Mouse (Mus musculus) lung, embryonic 15.5 days (tissue): Measurements from ENCODE around the gene Eml4. TPM values are rescaled to one million over a fixed set of nuclear protein-coding genes. Genes with fewer than 3 reads are reported as not detected.

Experiments used
- ATAC-seq: fragments of 200-750 bp; cut with Nextera tagmentation; 2 replicates; pipeline ENCODE4 v1.8.0; 2017; ENCODE audit warnings: moderate number of reproducible peaks, borderline replicate concordance; ENCODE audit not compliant: low FRiP score, low TSS enrichment; ENCODE audit errors: extremely low read depth
- H3K27ac ChIP-seq: fragments of 300-500 bp; sonication (generic); 2 replicates; pipeline ENCODE4 v1.5.1; 2015; ENCODE audit warnings: moderate library complexity, mild to moderate bottlenecking, inconsistent platforms
- H3K27me3 ChIP-seq: fragments of 300-500 bp; sonication (generic); 2 replicates; pipeline ENCODE4 v1.6.1; 2015; ENCODE audit warnings: inconsistent platforms
- H3K36me3 ChIP-seq: fragments of 300-500 bp; sonication (generic); 2 replicates; pipeline ENCODE4 v1.6.1; 2015; ENCODE audit warnings: inconsistent platforms
- H3K4me1 ChIP-seq: fragments of 300-500 bp; sonication (generic); 2 replicates; pipeline ENCODE4 v1.6.1; 2015; ENCODE audit warnings: inconsistent platforms
- H3K4me2 ChIP-seq: fragments of 300-500 bp; sonication (generic); 2 replicates; pipeline ENCODE4 v1.6.1; 2015; ENCODE audit warnings: inconsistent platforms, mild to moderate bottlenecking, moderate library complexity
- H3K4me3 ChIP-seq: fragments of 300-500 bp; sonication (generic); 2 replicates; pipeline ENCODE4 v1.5.1; 2015; ENCODE audit warnings: mild to moderate bottlenecking, inconsistent platforms
- H3K9ac ChIP-seq: fragments of 300-500 bp; sonication (generic); 2 replicates; pipeline ENCODE4 v1.6.1; 2015; ENCODE audit warnings: inconsistent platforms
- H3K9me3 ChIP-seq: fragments of 300-500 bp; sonication (generic); 2 replicates; pipeline ENCODE4 v1.6.1; 2016; ENCODE audit warnings: inconsistent platforms
- WGBS: fragments of 180-500 bp; shearing (Covaris S2); methylation state at CpG from one replicate; pipeline ENCODE4 v1.1.7; 2015; 5-methylcytosine and 5-hydroxymethylcytosine counted together
- polyA plus RNA-seq: library from polyadenylated mRNA; unstranded; fragments of >200 nt; fragmentation: Nextera tagmentation; extraction: Ambion mirVana; gene quantifications from 2 replicates; pipeline ENCODE4 v1.2.1, GENCODE M21; 2015

The Eml4 gene
- polyA plus RNA-seq, 1 experiment from 2014 or later, result 33.8 TPM

GRCm38 (mm10) chr17:83469586-83469985 is 118.9 kb downstream of the Eml4 start:
- Histone ChIP-seq H3K4me3 (no peak overlapping the region), H3K27me3 (no peaks in the 10 kb centered on the region), H3K9me3 (no peaks in the 10 kb centered on the region), H3K9ac (no peak overlapping the region), H3K4me1 (no peaks in the 10 kb centered on the region), H3K27ac (no peak overlapping the region), H3K36me3 (peaks cover 71% of the 10 kb centered on the region), H3K4me2 (no peak overlapping the region)
- 96% methylated on average over 2 of the region's 2 CpGs for WGBS
- ATAC-seq, result no peak

- no peaks in the 10 kb centered on the region for H3K9me3 ChIP-seq
- no peak overlapping the region for H3K4me2 ChIP-seq
- no peaks in the 10 kb centered on the region for H3K4me1 ChIP-seq
- no peak overlapping the region for H3K4me3 ChIP-seq
- no peak overlapping the region for H3K9ac ChIP-seq
- H3K36me3 ChIP-seq, result peaks cover 77% of the 10 kb centered on the region
- H3K27ac ChIP-seq, result no peak overlapping the region
- no peak for ATAC-seq
- no peaks in the 10 kb centered on the region for H3K27me3 ChIP-seq
- WGBS, result 93% methylated on average over 12 of the region's 12 CpGs
These were observed 126.4 kb downstream of the Eml4 start for GRCm38 (mm10) chr17:83477089-83477488.

GRCm38 (mm10) chr17:83481551-83481950 is 130.8 kb downstream of the Eml4 start:
- WGBS, result 73% methylated on average over 7 of the region's 7 CpGs
- peaks cover 41% of the 10 kb centered on the region for H3K36me3 ChIP-seq
- no peaks in the 10 kb centered on the region for H3K9me3 ChIP-seq
- H3K27ac ChIP-seq, result no peak overlapping the region
- H3K4me1 ChIP-seq, result no peaks in the 10 kb centered on the region
- H3K9ac ChIP-seq, result no peak overlapping the region
- H3K4me3 ChIP-seq, result no peak overlapping the region
- no peaks in the 10 kb centered on the region for H3K27me3 ChIP-seq
- H3K4me2 ChIP-seq, result no peak overlapping the region
- no peak for ATAC-seq

GRCm38 (mm10) chr17:83482817-83483536 is 132.2 kb downstream of the Eml4 start:
- Histone ChIP-seq H3K27ac (no peak overlapping the region), H3K9me3 (no peaks in the 10 kb centered on the region), H3K4me2 (no peak overlapping the region), H3K4me1 (no peaks in the 10 kb centered on the region), H3K9ac (no peak overlapping the region), H3K27me3 (no peaks in the 10 kb centered on the region), H3K4me3 (no peak overlapping the region), H3K36me3 (peaks cover 28% of the 10 kb centered on the region)
- WGBS, result 86% methylated on average over 7 of the region's 7 CpGs
- no peak for ATAC-seq

GRCm38 (mm10) chr17:83483784-83484183 is 133.1 kb downstream of the Eml4 start:
- Histone ChIP-seq H3K9ac (no peak overlapping the region), H3K4me3 (no peak overlapping the region), H3K36me3 (peaks cover 19% of the 10 kb centered on the region; the same call in 1 of the 2 replicates), H3K9me3 (no peaks in the 10 kb centered on the region), H3K4me1 (no peaks in the 10 kb centered on the region), H3K27ac (no peak overlapping the region), H3K4me2 (no peak overlapping the region), H3K27me3 (no peaks in the 10 kb centered on the region)
- no peak for ATAC-seq
- 77% methylated on average over 2 of the region's 2 CpGs for WGBS

GRCm38 (mm10) chr17:83487762-83488161 is 137.0 kb downstream of the Eml4 start:
- Histone ChIP-seq H3K36me3 (no peaks in the 10 kb centered on the region), H3K4me2 (no peak overlapping the region), H3K27ac (no peak overlapping the region), H3K27me3 (no peaks in the 10 kb centered on the region), H3K4me1 (no peaks in the 10 kb centered on the region), H3K4me3 (no peak overlapping the region), H3K9ac (no peak overlapping the region), H3K9me3 (no peaks in the 10 kb centered on the region)
- no peak for ATAC-seq
- 64% methylated on average over 3 of the region's 3 CpGs for WGBS

- no peak overlapping the region for H3K4me3 ChIP-seq
- H3K27me3 ChIP-seq, result no peaks in the 10 kb centered on the region
- H3K9ac ChIP-seq, result no peak overlapping the region
- no peak overlapping the region for H3K27ac ChIP-seq
- no peaks in the 10 kb centered on the region for H3K4me1 ChIP-seq
- H3K9me3 ChIP-seq, result no peaks in the 10 kb centered on the region
- 90% methylated on average over 5 of the region's 5 CpGs for WGBS
- peaks cover 47% of the 10 kb centered on the region for H3K36me3 ChIP-seq
- no peak for ATAC-seq
- H3K4me2 ChIP-seq, result no peak overlapping the region
These were observed 148.2 kb downstream of the Eml4 start for GRCm38 (mm10) chr17:83498889-83499288.

- 88% methylated on average over 4 of the region's 4 CpGs for WGBS
- no peak overlapping the region for H3K9ac ChIP-seq
- no peak for ATAC-seq
- no peaks in the 10 kb centered on the region for H3K27me3 ChIP-seq
- H3K36me3 ChIP-seq, result peaks cover 47% of the 10 kb centered on the region
- no peak overlapping the region for H3K27ac ChIP-seq
- no peak overlapping the region for H3K4me3 ChIP-seq
- H3K4me2 ChIP-seq, result no peak overlapping the region
- H3K4me1 ChIP-seq, result no peaks in the 10 kb centered on the region
- H3K9me3 ChIP-seq, result no peaks in the 10 kb centered on the region
These were observed 149.0 kb downstream of the Eml4 start for GRCm38 (mm10) chr17:83499692-83500091.

GRCm38 (mm10) chr17:83503693-83504092 is 153.0 kb downstream of the Eml4 start:
- H3K36me3 ChIP-seq, result peaks cover 31% of the 10 kb centered on the region
- H3K27ac ChIP-seq, result no peak overlapping the region
- H3K4me1 ChIP-seq, result no peaks in the 10 kb centered on the region
- H3K27me3 ChIP-seq, result no peaks in the 10 kb centered on the region
- H3K9me3 ChIP-seq, result no peaks in the 10 kb centered on the region
- H3K4me2 ChIP-seq, result no peak overlapping the region
- no peak overlapping the region for H3K9ac ChIP-seq
- ATAC-seq, result no peak
- WGBS, result 67% methylated on average over 2 of the region's 2 CpGs
- H3K4me3 ChIP-seq, result no peak overlapping the region

- 82% methylated on average over 3 of the region's 3 CpGs for WGBS
- H3K27ac ChIP-seq, result no peak overlapping the region
- H3K9ac ChIP-seq, result no peak overlapping the region
- no peak for ATAC-seq
- H3K36me3 ChIP-seq, result no peaks in the 10 kb centered on the region
- H3K4me1 ChIP-seq, result peaks cover 16% of the 10 kb centered on the region
- 0 out of 2 replicates have a peak overlapping the region, but pooled peaks have one; percentile 64 for H3K4me2 ChIP-seq
- no peaks in the 10 kb centered on the region for H3K9me3 ChIP-seq
- H3K27me3 ChIP-seq, result no peaks in the 10 kb centered on the region
- no peak overlapping the region for H3K4me3 ChIP-seq
These were observed 161.4 kb downstream of the Eml4 start for GRCm38 (mm10) chr17:83512130-83512529.

GRCm38 (mm10) chr17:83513655-83514212 is 163.0 kb downstream of the Eml4 start:
- Histone ChIP-seq H3K4me2 (peak overlapping the region; percentile 64), H3K27me3 (no peaks in the 10 kb centered on the region), H3K9ac (peak overlapping the region; percentile 89), H3K4me3 (peak overlapping the region; percentile 73), H3K4me1 (peaks cover 16% of the 10 kb centered on the region), H3K9me3 (no peaks in the 10 kb centered on the region), H3K27ac (peak overlapping the region; percentile 62; the same call in 1 of the 2 replicates), H3K36me3 (no peaks in the 10 kb centered on the region)
- peak; percentile 52 for ATAC-seq
- under 1% methylated on average over 24 of the region's 24 CpGs for WGBS

GRCm38 (mm10) chr17:83514213-83514701 is 163.5 kb downstream of the Eml4 start:
- Histone ChIP-seq H3K4me1 (peaks cover 16% of the 10 kb centered on the region), H3K27ac (peak overlapping the region; percentile 62), H3K9me3 (no peaks in the 10 kb centered on the region), H3K9ac (peak overlapping the region; percentile 89), H3K36me3 (no peaks in the 10 kb centered on the region), H3K4me3 (peak overlapping the region; percentile 73), H3K27me3 (no peaks in the 10 kb centered on the region), H3K4me2 (peak overlapping the region; percentile 64)
- WGBS, result under 1% methylated on average over 33 of the region's 33 CpGs
- peak; percentile 98 for ATAC-seq
